Mouse (Mus musculus) stomach, embryonic 14.5 days (tissue): ENCODE data around the gene Scarb1. TPM values are rescaled to one million over a fixed set of nuclear protein-coding genes. Genes with fewer than 3 reads are reported as not detected.

ENCODE experiments used
- ATAC-seq: fragments of 200-750 bp; cut with Nextera tagmentation; 2 replicates; pipeline ENCODE4 v1.8.0; 2017; ENCODE audit warnings: low read depth, moderate TSS enrichment; ENCODE audit not compliant: insufficient number of reproducible peaks, insufficient read depth, low FRiP score
- H3K27ac ChIP-seq: fragments of 300-500 bp; sonication (generic); 2 replicates; pipeline ENCODE4 v1.5.1; 2014; ENCODE audit warnings: mild to moderate bottlenecking, low read length, moderate library complexity, mixed read lengths
- H3K27me3 ChIP-seq: fragments of 300-500 bp; sonication (generic); 2 replicates; pipeline ENCODE4 v1.6.1; 2014; ENCODE audit warnings: low read length, control low read depth, mixed read lengths; ENCODE audit not compliant: control insufficient read depth, insufficient read depth
- H3K36me3 ChIP-seq: fragments of 300-500 bp; sonication (generic); 2 replicates; pipeline ENCODE4 v1.6.1; 2014; ENCODE audit warnings: mild to moderate bottlenecking, control low read depth, low read length, moderate library complexity, mixed read lengths; ENCODE audit not compliant: control insufficient read depth, insufficient read depth
- H3K4me1 ChIP-seq: fragments of 300-500 bp; sonication (generic); 2 replicates; pipeline ENCODE4 v1.6.1; 2014; ENCODE audit warnings: low read length, control low read depth, mixed read lengths; ENCODE audit not compliant: control insufficient read depth, insufficient read depth
- H3K4me2 ChIP-seq: fragments of 300-500 bp; sonication (generic); replicated peaks from 2 replicates; pipeline ENCODE4 v1.6.1; 2014; ENCODE audit warnings: low read depth, low read length, control low read depth
- H3K4me3 ChIP-seq: fragments of 300-500 bp; sonication (generic); 2 replicates; pipeline ENCODE4 v1.5.1; 2014; ENCODE audit warnings: low read depth, low read length, control low read depth
- H3K9ac ChIP-seq: fragments of 300-500 bp; sonication (generic); replicated peaks from 2 replicates; pipeline ENCODE4 v1.6.1; 2014; ENCODE audit warnings: low read depth, mild to moderate bottlenecking, control low read depth, low read length, moderate library complexity, mixed read lengths
- H3K9me3 ChIP-seq: fragments of 300-500 bp; sonication (generic); 2 replicates; pipeline ENCODE4 v1.6.1; 2016; ENCODE audit warnings: low read depth, low read length, control low read depth; ENCODE audit not compliant: control insufficient read depth
- WGBS: fragments of 180-500 bp; shearing (Covaris S2); extraction: QIAGEN DNeasy Blood & Tissue Kit; methylation state at CpG from one replicate; pipeline ENCODE4 v1.1.7; 2014; 5-methylcytosine and 5-hydroxymethylcytosine counted together
- polyA plus RNA-seq: library from polyadenylated mRNA; unstranded; fragments of >200 nt; fragmentation: Nextera tagmentation; extraction: Ambion mirVana; gene quantifications from 2 replicates; pipeline ENCODE4 v1.2.1, GENCODE M21; 2014

Scarb1 gene
- polyA plus RNA-seq, 1 experiment from 2014 or later, result 47.1 TPM

DNA sequence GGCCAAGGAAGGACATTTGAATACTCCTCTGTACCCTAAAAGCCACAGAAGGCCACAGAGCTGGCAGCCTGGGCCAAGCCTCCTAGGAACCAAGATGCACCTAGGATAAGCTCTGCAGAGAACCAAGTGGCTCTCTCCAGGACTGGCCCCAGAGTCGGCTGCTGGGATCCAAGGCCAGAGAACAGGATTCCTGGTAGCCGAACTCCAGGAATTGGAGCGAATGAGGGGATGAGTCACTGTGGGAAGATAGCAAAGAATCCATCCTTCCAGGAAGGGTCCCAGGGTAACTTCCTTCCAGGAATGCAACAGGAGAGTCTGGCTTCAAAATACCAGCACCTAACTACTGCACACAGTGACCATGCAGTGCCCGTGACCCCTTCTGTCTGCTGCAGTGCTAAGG, 8.6 kb downstream of the Scarb1 start:
- WGBS, result 83% methylated on average over 4 of the region's 4 CpGs
- no peak overlapping the region for H3K4me2 ChIP-seq
- H3K9ac ChIP-seq, result no peak overlapping the region
- H3K27me3 ChIP-seq, result no peaks in the 10 kb centered on the region
- H3K27ac ChIP-seq, result no peak overlapping the region
- H3K36me3 ChIP-seq, result no peaks in the 10 kb centered on the region
- ATAC-seq, result no peak
- H3K4me3 ChIP-seq, result no peak overlapping the region
- H3K9me3 ChIP-seq, result no peaks in the 10 kb centered on the region
- peaks cover 3% of the 10 kb centered on the region; the same call in 1 of the 2 replicates for H3K4me1 ChIP-seq

DNA sequence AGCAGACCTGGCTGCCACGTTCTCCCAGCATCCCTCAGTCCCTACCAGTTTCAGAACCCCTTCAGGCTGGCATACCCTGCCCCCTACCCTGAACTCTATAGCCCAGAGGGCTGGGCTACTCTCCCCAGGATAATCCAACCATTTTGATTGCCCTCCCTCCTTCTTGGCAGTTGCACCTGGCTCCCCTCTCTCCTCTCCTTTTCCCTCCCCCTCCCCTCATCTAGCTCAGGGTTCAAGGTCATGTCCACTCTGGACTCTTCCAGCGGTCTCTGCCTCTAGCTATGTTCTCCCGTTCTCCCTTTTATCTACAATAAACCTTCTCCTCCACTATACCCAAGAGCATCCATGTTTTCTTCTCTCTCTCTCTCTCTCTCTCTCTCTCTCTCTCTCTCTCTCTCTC, 9.1 kb downstream of the Scarb1 start:
- Histone ChIP-seq H3K4me2 (no peak overlapping the region), H3K4me3 (no peak overlapping the region), H3K4me1 (no peaks in the 10 kb centered on the region), H3K9me3 (no peaks in the 10 kb centered on the region), H3K27ac (no peak overlapping the region), H3K36me3 (no peaks in the 10 kb centered on the region), H3K27me3 (no peaks in the 10 kb centered on the region), H3K9ac (no peak overlapping the region)
- 48% methylated on average over 3 of the region's 3 CpGs for WGBS
- no peak for ATAC-seq

- Histone ChIP-seq H3K36me3 (no peaks in the 10 kb centered on the region), H3K27me3 (no peaks in the 10 kb centered on the region), H3K4me3 (no peak overlapping the region), H3K9ac (no peak overlapping the region), H3K4me2 (no peak overlapping the region), H3K9me3 (no peaks in the 10 kb centered on the region), H3K4me1 (no peaks in the 10 kb centered on the region), H3K27ac (peak overlapping the region; percentile 45)
- WGBS, result 59% methylated on average over 3 of the region's 3 CpGs
- ATAC-seq, result no peak
Measured at GRCm38 (mm10) chr5:125331094-125331493, 9.8 kb downstream of the Scarb1 start.

- ATAC-seq, result no peak
- Histone ChIP-seq H3K4me3 (no peak overlapping the region), H3K27ac (no peak overlapping the region), H3K36me3 (no peaks in the 10 kb centered on the region), H3K9ac (no peak overlapping the region), H3K4me1 (no peaks in the 10 kb centered on the region), H3K9me3 (no peaks in the 10 kb centered on the region), H3K27me3 (no peaks in the 10 kb centered on the region), H3K4me2 (no peak overlapping the region)
- WGBS, result 53% methylated on average over 8 of the region's 8 CpGs
Measured at GRCm38 (mm10) chr5:125330656-125331055, 10.2 kb downstream of the Scarb1 start.

DNA sequence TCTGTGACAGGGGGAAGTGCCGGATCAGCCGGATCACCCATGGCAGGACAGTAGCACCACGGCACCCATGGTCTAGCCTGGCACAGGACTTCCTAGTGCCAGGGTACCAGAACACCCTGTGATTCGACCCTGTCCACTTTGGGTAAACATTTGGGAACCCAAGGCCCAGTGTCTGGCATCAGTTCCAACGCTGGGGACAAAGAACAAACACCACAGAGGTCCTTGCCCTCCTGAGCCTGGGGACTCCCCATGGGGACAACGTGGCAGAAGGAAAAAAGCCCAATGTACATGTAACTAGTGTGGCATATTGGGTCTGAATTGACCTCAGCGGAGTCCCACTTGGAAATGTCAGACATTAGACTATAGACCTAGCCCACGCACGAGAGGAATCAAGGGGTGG, 10.7 kb downstream of the Scarb1 start:
- no peaks in the 10 kb centered on the region for H3K4me1 ChIP-seq
- no peak overlapping the region for H3K4me2 ChIP-seq
- 82% methylated on average over 9 of the region's 9 CpGs for WGBS
- H3K36me3 ChIP-seq, result no peaks in the 10 kb centered on the region
- no peak overlapping the region for H3K4me3 ChIP-seq
- H3K9ac ChIP-seq, result no peak overlapping the region
- no peak for ATAC-seq
- no peak overlapping the region for H3K27ac ChIP-seq
- no peaks in the 10 kb centered on the region for H3K9me3 ChIP-seq
- H3K27me3 ChIP-seq, result no peaks in the 10 kb centered on the region

GRCm38 (mm10) chr5:125327596-125328385, 13.1 kb downstream of the Scarb1 start:
- Histone ChIP-seq H3K4me1 (no peaks in the 10 kb centered on the region), H3K4me3 (peak overlapping the region; percentile 13), H3K9me3 (no peaks in the 10 kb centered on the region; the same call in 1 of the 2 replicates), H3K4me2 (peak overlapping the region; percentile 32), H3K27ac (no peak overlapping the region), H3K9ac (no peak overlapping the region), H3K36me3 (no peaks in the 10 kb centered on the region), H3K27me3 (no peaks in the 10 kb centered on the region)
- ATAC-seq, result peak; percentile 60
- WGBS, result 52% methylated on average over 18 of the region's 18 CpGs

GRCm38 (mm10) chr5:125326351-125326750, 14.5 kb downstream of the Scarb1 start:
- Histone ChIP-seq H3K27me3 (no peaks in the 10 kb centered on the region), H3K4me2 (no peak overlapping the region), H3K36me3 (no peaks in the 10 kb centered on the region), H3K27ac (no peak overlapping the region), H3K4me3 (no peak overlapping the region), H3K4me1 (no peaks in the 10 kb centered on the region), H3K9ac (no peak overlapping the region), H3K9me3 (no peaks in the 10 kb centered on the region; the same call in 1 of the 2 replicates)
- no peak for ATAC-seq
- 73% methylated on average over 8 of the region's 8 CpGs for WGBS

DNA sequence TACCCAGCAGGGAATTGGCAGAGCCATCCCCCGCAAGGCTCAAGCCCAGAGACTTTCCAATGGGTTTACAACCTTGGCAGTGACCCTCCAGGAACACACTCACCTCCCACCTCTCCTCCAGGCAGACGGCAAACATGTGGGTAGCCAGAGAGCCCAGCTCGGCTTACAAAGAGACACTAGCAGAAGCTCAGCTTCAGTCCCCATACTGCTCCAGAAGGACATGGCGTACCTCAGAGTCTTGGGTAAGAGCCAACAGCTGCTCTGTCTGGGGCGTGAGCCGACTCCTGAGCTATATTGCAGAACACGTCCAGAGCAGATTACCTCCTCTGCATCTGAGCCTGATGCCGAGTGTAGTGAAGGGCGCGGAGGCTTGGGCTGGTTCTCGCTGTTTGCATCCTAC, 15.0 kb downstream of the Scarb1 start:
- ATAC-seq, result no peak
- WGBS, result 68% methylated on average over 11 of the region's 11 CpGs
- no peaks in the 10 kb centered on the region; the same call in 1 of the 2 replicates for H3K9me3 ChIP-seq
- no peak overlapping the region for H3K4me3 ChIP-seq
- no peaks in the 10 kb centered on the region for H3K36me3 ChIP-seq
- no peak overlapping the region for H3K9ac ChIP-seq
- H3K4me2 ChIP-seq, result no peak overlapping the region
- no peak overlapping the region for H3K27ac ChIP-seq
- H3K27me3 ChIP-seq, result no peaks in the 10 kb centered on the region
- H3K4me1 ChIP-seq, result no peaks in the 10 kb centered on the region

DNA sequence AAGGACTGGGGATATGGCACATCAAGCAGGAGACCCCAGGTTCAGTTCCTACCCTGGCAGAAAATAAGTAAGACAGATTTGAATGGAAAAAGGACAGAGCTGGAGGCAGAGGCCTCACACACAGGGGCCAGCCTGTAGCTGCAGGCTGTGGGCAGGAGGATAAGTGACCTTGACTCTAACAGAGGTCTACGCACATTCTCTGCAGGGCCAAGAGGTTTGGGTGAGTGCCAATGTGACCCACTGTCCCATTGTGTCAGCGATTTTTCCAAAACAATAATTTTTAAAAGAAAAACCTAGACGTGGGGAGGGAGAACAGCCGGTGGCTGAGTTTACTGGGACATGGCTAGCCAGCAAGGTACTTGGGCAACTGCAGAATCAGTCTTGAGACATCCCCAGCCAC, 15.6 kb downstream of the Scarb1 start:
- 84% methylated on average over 4 of the region's 4 CpGs for WGBS
- no peak overlapping the region for H3K27ac ChIP-seq
- no peaks in the 10 kb centered on the region for H3K4me1 ChIP-seq
- H3K9me3 ChIP-seq, result no peaks in the 10 kb centered on the region; the same call in 1 of the 2 replicates
- no peak overlapping the region for H3K4me2 ChIP-seq
- no peaks in the 10 kb centered on the region for H3K27me3 ChIP-seq
- ATAC-seq, result no peak
- no peaks in the 10 kb centered on the region for H3K36me3 ChIP-seq
- H3K9ac ChIP-seq, result no peak overlapping the region
- H3K4me3 ChIP-seq, result no peak overlapping the region
